Mouse (Mus musculus): ENCODE measurements around the gene Nkx1-2.

Gene Nkx1-2

GRCm38 (mm10) chr7:132599071-132599975 lies at the start of gene Nkx1-2:
Nkx1-2 (minus strand) TSS chr7:132599637.
- DNase-seq (ENCODE audit: low read depth in 2 of 2, low spot score in 2 of 2), result no peak

GRCm38 (mm10) chr7:132646514-132646913 lies 47.1 kb upstream of the Nkx1-2 start:
- DNase-seq (ENCODE audit: low read depth in 2 of 2, low spot score in 2 of 2), result no peak

- no peak for DNase-seq (ENCODE audit: low read depth in 2 of 2, low spot score in 2 of 2)
These were observed 45.3 kb upstream of the Nkx1-2 start for GRCm38 (mm10) chr7:132644605-132645279.

GRCm38 (mm10) chr7:132641606-132642005 lies 42.2 kb upstream of the Nkx1-2 start:
- no peak for DNase-seq (ENCODE audit: low read depth in 2 of 2, low spot score in 2 of 2)

GRCm38 (mm10) chr7:132640946-132641345 lies 41.5 kb upstream of the Nkx1-2 start:
- no peak for DNase-seq (ENCODE audit: low read depth in 2 of 2, low spot score in 2 of 2)

GRCm38 (mm10) chr7:132638446-132639087 lies 39.1 kb upstream of the Nkx1-2 start:
- peak in 1 of 2 experiments; percentile 23 for DNase-seq (ENCODE audit: low read depth in 2 of 2, low spot score in 2 of 2)

GRCm38 (mm10) chr7:132637292-132637691 lies 37.9 kb upstream of the Nkx1-2 start:
- DNase-seq (ENCODE audit: low read depth in 2 of 2, low spot score in 2 of 2), result no peak

- no peak for DNase-seq (ENCODE audit: low read depth in 2 of 2, low spot score in 2 of 2)
These were observed 31.9 kb upstream of the Nkx1-2 start for GRCm38 (mm10) chr7:132631313-132631712.

GRCm38 (mm10) chr7:132627448-132627847 lies 28.0 kb upstream of the Nkx1-2 start:
- DNase-seq (ENCODE audit: low read depth in 2 of 2, low spot score in 2 of 2), result no peak

GRCm38 (mm10) chr7:132626174-132626573 lies 26.7 kb upstream of the Nkx1-2 start:
- no peak for DNase-seq (ENCODE audit: low read depth in 2 of 2, low spot score in 2 of 2)

GRCm38 (mm10) chr7:132624161-132624560 lies 24.7 kb upstream of the Nkx1-2 start:
- DNase-seq (ENCODE audit: low read depth in 2 of 2, low spot score in 2 of 2), result no peak

GRCm38 (mm10) chr7:132619975-132620918 lies 20.8 kb upstream of the Nkx1-2 start:
- DNase-seq (ENCODE audit: low read depth in 2 of 2, low spot score in 2 of 2), result no peak

GRCm38 (mm10) chr7:132619549-132619948 lies 20.1 kb upstream of the Nkx1-2 start:
- no peak for DNase-seq (ENCODE audit: low read depth in 2 of 2, low spot score in 2 of 2)

GRCm38 (mm10) chr7:132617021-132617564 lies 17.7 kb upstream of the Nkx1-2 start:
- no peak for DNase-seq (ENCODE audit: low read depth in 2 of 2, low spot score in 2 of 2)

GRCm38 (mm10) chr7:132616391-132616790 lies 17.0 kb upstream of the Nkx1-2 start:
- DNase-seq (ENCODE audit: low read depth in 2 of 2, low spot score in 2 of 2), result no peak

GRCm38 (mm10) chr7:132615346-132615745 lies 15.9 kb upstream of the Nkx1-2 start:
- no peak for DNase-seq (ENCODE audit: low read depth in 2 of 2, low spot score in 2 of 2)

- DNase-seq (ENCODE audit: low read depth in 2 of 2, low spot score in 2 of 2), result no peak
These were observed 12.1 kb upstream of the Nkx1-2 start for GRCm38 (mm10) chr7:132611530-132611929.

GRCm38 (mm10) chr7:132610468-132611318 lies 11.3 kb upstream of the Nkx1-2 start, which contains the start of gene Lhpp:
Lhpp (plus strand) TSS chr7:132610638.
- DNase-seq (ENCODE audit: low read depth in 2 of 2, low spot score in 2 of 2), result peak; percentile 65 to 76

- no peak for DNase-seq (ENCODE audit: low read depth in 2 of 2, low spot score in 2 of 2)
These were observed 9.0 kb upstream of the Nkx1-2 start for GRCm38 (mm10) chr7:132608316-132609020.
